Mouse (Mus musculus) right cerebral cortex, postnatal 36 days (tissue): ENCODE measurements at regions not wholly inside any gene's neighbourhood (a gene's known extent, or its start where the extent isn't known, plus 50 kb on each side); places are given as distances from the start of the nearest gene placed in this dataset.

Experiments
- DNase-seq, 2 experiments: peaks; one replicate each; pipeline ENCODE4 v3.0.0; 2022; ENCODE audit warnings: low spot score in 2 of 2, mixed read lengths in 1 of 2

- no peak for DNase-seq
Observed at GRCm38 (mm10) chr2:46678366-46678765, 1561.2 kb upstream of the Zeb2 start.

GRCm38 (mm10) chr2:46669517-46670291 lies 1552.5 kb upstream of the Zeb2 start:
- DNase-seq = no peak

GRCm38 (mm10) chr2:46666990-46667337 lies 1549.8 kb upstream of the Zeb2 start:
- no peak for DNase-seq

- DNase-seq = no peak
Observed at GRCm38 (mm10) chr2:46666084-46666989, 1549.1 kb upstream of the Zeb2 start.

GRCm38 (mm10) chr2:46661876-46662275 lies 1544.7 kb upstream of the Zeb2 start:
- DNase-seq = no peak

- no peak for DNase-seq
Observed at GRCm38 (mm10) chr2:46660577-46660976, 1543.4 kb upstream of the Zeb2 start.

- DNase-seq = no peak
Observed at GRCm38 (mm10) chr2:46655289-46655688, 1538.1 kb upstream of the Zeb2 start.

- DNase-seq = no peak
Observed at GRCm38 (mm10) chr2:46652616-46653015, 1535.4 kb upstream of the Zeb2 start.

- no peak for DNase-seq
Observed at GRCm38 (mm10) chr2:46646366-46646765, 1529.2 kb upstream of the Zeb2 start.

- no peak for DNase-seq
Observed at GRCm38 (mm10) chr2:46609217-46609616, 1492.0 kb upstream of the Zeb2 start.

GRCm38 (mm10) chr2:46581773-46582172 lies 1464.6 kb upstream of the Zeb2 start:
- no peak for DNase-seq

GRCm38 (mm10) chr2:46570416-46570815 lies 1453.2 kb upstream of the Zeb2 start:
- no peak for DNase-seq

GRCm38 (mm10) chr2:46533395-46533794 lies 1416.2 kb upstream of the Zeb2 start:
- DNase-seq = no peak

- DNase-seq = no peak
Observed at GRCm38 (mm10) chr2:46530686-46531085, 1413.5 kb upstream of the Zeb2 start.

GRCm38 (mm10) chr2:46525223-46525622 lies 1408.0 kb upstream of the Zeb2 start:
- no peak for DNase-seq

GRCm38 (mm10) chr2:46524625-46525024 lies 1407.4 kb upstream of the Zeb2 start:
- no peak for DNase-seq

GRCm38 (mm10) chr2:46521147-46521965 lies 1404.2 kb upstream of the Zeb2 start:
- DNase-seq = no peak

- no peak for DNase-seq
Observed at GRCm38 (mm10) chr2:46512237-46513028, 1395.2 kb upstream of the Zeb2 start.

- no peak for DNase-seq
Observed at GRCm38 (mm10) chr2:46506951-46507350, 1389.8 kb upstream of the Zeb2 start.

- DNase-seq = no peak
Observed at GRCm38 (mm10) chr2:46503074-46503473, 1385.9 kb upstream of the Zeb2 start.

GRCm38 (mm10) chr2:46492299-46492698 lies 1375.1 kb upstream of the Zeb2 start:
- no peak for DNase-seq
